Mouse (Mus musculus): ENCODE data around the gene Smpd1.

GRCm38 (mm10) chr7:105520201-105520600 lies 34.0 kb upstream of the Smpd1 start:
- no peak for TF ChIP-seq CTCF (IDR thresholded peaks at IDR 0.05 in 2 of 3, conservative IDR thresholded peaks at IDR 0.05 in 1 of 3; ENCODE audit: control insufficient read depth in 1 of 3, insufficient read depth in 1 of 3, low read depth in 2 of 3, low read length in 3 of 3, poor library complexity in 1 of 3, severe bottlenecking in 1 of 3)
- TF ChIP-seq NELFE (IDR thresholded peaks at IDR 0.05; ENCODE audit: low read depth, low read length) = no peak
- no peak for TF ChIP-seq MAX (IDR thresholded peaks at IDR 0.05; ENCODE audit: low read length)
- no peak for TF ChIP-seq MAFK (IDR thresholded peaks at IDR 0.05; ENCODE audit: borderline replicate concordance, low read depth, low read length)
- no peak for TF ChIP-seq GATA1 (IDR thresholded peaks at IDR 0.05; ENCODE audit: low read depth, low read length)
- TF ChIP-seq SIN3A (IDR thresholded peaks at IDR 0.05; ENCODE audit: low read length) = no peak
- no peak for TF ChIP-seq HCFC1 (IDR thresholded peaks at IDR 0.05; ENCODE audit: low read depth, low read length)
- no peak for TF ChIP-seq EP300 (IDR thresholded peaks at IDR 0.05; ENCODE audit: low read depth in 1 of 2, low read length in 2 of 2)
- TF ChIP-seq MYC (IDR thresholded peaks at IDR 0.05; ENCODE audit: low read depth, low read length) = no peak
- TF ChIP-seq SMC3 (IDR thresholded peaks at IDR 0.05; ENCODE audit: low read depth, low read length) = no peak
- no peak for TF ChIP-seq GABPA (IDR thresholded peaks at IDR 0.05; ENCODE audit: low read depth, low read length)
- TF ChIP-seq E2F4 (IDR thresholded peaks at IDR 0.05; ENCODE audit: borderline replicate concordance, low read depth, low read length) = no peak
- TF ChIP-seq POLR2A (IDR thresholded peaks at IDR 0.05; ENCODE audit: control insufficient read depth in 1 of 2, insufficient read depth in 1 of 2, low read depth in 1 of 2, low read length in 2 of 2, poor library complexity in 1 of 2) = no peak
- TF ChIP-seq MXI1 (IDR thresholded peaks at IDR 0.05; ENCODE audit: low read depth, low read length) = no peak

Measured in MEL (cell line).